Mouse (Mus musculus) hematopoietic stem cell, adult 5-6 weeks (primary cell): ENCODE data around the gene Ccdc130. TPM values are rescaled to one million over a fixed set of nuclear protein-coding genes. Genes with fewer than 3 reads are reported as not detected.

Experiments
- ATAC-seq, 2 experiments: fragments of 125-278 bp in 1 of 2; replicated peaks in 1 of 2; 2 replicates each; pipeline ENCODE4 v1.8.0; 2016 to 2017; ENCODE audit warnings: inconsistent platforms in 2 of 2, mild to moderate bottlenecking in 2 of 2, moderate number of reproducible peaks in 2 of 2, low read depth in 1 of 2, moderate TSS enrichment in 1 of 2; ENCODE audit not compliant: low FRiP score in 2 of 2, poor library complexity in 2 of 2, severe bottlenecking in 2 of 2, insufficient read depth in 1 of 2, low TSS enrichment in 1 of 2
- total RNA-seq: library from RNA; stranded (forward); fragments of 172-1452, 232-1000 nt; gene quantifications from 2 replicates; pipeline ENCODE4 v1.2.3, GENCODE M21; 2017

Gene Ccdc130
- total RNA-seq: 6.6 and 17.1 TPM in 2 replicates

DNA sequence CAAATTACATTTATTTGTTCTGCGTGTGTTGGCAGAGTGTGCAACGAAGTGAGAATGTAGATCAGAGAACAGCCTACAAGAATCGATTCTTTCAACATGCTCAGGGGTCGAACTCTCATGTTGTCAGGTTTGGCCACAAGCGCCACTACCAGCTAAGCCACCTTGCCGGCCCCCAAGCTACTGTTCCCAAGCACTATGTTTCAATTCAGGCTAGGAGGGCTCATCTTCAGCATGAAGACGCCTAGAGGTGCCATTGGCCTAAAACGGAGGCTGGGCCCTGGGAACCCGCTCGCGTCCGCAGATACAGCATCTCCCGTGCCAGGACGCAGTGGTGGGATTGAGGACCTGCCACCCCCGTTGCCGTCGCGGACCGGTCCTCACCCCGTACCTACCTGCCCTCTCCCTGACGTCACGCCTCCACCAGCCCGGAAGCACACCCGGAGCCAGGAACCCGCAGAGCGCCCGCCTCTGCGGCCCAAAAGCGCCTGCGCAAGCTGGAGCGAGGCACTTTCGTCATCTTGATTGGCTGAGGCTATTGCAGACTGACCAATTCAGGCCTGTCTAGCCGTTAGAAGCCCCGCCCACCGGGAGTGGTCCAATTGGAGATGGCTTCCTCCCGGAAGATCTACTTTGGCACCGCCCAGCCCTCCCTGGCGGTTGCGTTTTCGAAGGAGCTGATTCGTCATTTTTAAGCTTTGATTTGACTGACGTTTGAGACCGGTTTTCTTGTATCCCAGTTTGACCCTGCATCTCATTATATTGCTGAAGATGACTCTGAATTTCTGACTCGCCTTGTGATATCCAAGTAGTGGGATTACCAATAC is at the start of gene Ccdc130:
Gene Ccdc130, minus strand, starts transcription at position 431 of the 824 bp plus-strand sequence.
- peak; percentile 97 to 98 for ATAC-seq

DNA sequence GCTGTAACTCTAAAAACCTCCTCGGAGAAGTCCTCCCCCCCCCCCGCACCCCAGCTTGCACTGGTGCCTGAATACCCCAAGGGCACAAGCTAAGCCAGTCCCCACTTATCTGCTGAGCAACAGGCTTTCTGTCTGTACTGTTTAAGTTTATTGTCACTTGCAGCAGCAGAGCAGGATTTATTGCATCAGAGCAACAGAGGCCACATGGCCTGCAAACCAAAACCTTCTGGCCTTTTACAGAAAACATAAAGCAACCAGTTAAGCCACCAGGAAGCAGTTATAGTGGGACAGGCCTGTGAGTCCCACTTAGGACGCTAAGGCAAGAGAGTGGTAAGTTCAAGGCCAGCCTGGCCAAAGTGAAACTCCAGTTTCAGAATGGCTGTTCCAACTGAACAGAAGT is 38.2 kb upstream of the Ccdc130 start:
- ATAC-seq: no peak

DNA sequence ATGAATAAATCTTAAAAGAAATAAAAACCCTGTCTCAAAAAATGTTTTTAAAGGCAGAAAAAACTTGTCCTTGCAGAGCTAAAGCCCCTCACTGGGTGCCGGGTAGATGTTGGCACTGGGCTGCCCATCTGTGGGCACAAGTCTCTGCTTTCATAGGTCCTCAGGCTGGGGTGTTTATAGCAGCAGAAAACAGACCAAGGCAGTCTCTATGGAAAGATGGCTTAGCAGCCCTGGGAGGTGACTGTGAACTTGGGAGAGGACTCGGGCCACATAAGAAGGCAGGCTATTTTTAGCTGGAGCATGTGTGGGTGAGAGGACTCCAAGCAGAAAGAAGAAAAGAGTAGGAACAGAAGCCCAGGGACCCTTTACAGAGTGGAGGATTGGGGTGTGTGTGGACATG is 33.8 kb upstream of the Ccdc130 start:
- no peak for ATAC-seq

- ATAC-seq: no peak
These were observed 27.0 kb upstream of the Ccdc130 start for GRCm38 (mm10) chr8:84297029-84297785.

GRCm38 (mm10) chr8:84291688-84292087 is 21.5 kb upstream of the Ccdc130 start:
- no peak for ATAC-seq

DNA sequence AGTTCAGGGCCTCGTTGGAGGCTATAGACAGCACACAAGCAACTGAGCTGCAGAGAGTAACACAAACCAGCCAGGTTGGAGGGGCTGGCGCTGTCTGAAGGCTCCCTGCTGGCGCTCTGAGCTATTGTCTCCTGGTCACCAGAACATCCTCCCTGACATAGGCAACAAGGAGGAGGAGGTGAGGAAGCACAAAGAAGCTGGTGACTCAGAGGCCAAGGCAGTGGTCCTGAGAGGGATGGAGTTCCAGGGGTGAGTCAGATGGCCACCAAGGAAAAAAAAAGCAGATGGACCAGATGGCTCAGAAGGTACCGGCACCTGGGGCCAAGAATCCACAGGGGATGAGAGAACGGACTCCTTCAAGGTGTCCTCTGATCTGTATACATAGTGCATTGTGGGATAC is 20.9 kb upstream of the Ccdc130 start:
- ATAC-seq: no peak

DNA sequence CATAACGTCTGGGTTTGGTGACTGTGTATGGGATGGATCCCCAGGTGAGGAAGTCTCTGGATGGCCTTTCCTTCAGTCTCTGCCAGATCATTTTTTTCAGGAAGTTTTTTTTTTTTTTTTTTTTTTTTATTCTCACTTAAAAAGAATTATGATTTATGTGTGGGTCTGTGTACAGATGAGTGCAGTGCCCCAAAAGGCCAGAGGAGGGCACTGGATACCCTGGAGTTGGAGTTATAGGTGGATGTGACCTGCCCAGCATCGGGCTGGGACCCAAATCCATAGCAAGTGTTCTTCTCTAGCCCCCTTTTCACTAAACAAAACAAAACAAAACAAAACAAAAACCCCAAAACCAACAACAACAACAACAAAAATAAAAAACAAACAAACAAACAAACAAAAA is 18.7 kb upstream of the Ccdc130 start:
- ATAC-seq: no peak

GRCm38 (mm10) chr8:84285665-84286064 is 15.5 kb upstream of the Ccdc130 start:
- peak; percentile 73 to 83; a peak in 3 of 4 replicates for ATAC-seq

DNA sequence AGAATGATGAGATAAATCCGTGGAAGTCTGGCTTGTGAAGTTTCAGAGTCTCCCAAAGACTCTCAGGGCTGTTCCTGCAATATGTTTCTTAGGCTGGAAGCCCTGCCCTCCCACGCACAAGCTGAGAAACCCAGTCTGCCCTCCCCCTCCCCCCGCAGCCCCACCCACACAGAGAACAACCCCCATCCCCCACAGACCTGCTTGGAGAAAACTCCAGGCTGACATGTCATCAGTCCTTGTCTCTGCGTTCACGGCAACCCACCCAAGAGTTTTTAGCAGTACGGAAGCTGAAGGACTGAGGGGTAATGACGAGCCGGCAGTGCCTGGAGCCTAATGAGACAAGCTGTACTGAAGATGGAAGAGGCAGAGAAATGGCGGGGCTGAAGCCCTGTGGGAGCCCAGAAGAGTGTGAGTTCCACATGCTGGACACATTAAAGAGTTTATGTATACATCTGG is 14.5 kb upstream of the Ccdc130 start:
- no peak for ATAC-seq

GRCm38 (mm10) chr8:84280777-84281176 is 10.6 kb upstream of the Ccdc130 start:
- ATAC-seq: no peak

DNA sequence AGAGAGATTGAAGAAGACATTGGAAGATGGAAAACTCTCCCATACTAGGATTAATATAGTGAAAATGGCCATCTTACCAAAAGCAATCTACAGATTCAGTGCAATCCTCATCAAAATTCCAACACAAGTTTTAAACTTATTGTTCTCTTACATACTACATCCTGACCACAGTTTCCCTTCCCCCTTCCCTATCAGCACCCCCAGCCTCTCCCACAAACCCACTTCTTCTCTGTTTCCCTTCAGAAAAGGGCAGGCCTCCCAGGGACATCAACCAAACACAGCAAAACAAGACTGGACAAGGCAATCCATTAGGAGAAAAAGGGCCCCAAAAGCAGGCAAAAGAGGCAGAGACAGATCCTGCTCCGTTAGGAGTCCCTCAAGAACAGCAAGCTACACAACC is 6.3 kb upstream of the Ccdc130 start:
- peak in 1 of 2 experiments; percentile 32; a peak in 1 of 4 replicates for ATAC-seq

GRCm38 (mm10) chr8:84273968-84274367 is 3.8 kb upstream of the Ccdc130 start:
- ATAC-seq: no peak

DNA sequence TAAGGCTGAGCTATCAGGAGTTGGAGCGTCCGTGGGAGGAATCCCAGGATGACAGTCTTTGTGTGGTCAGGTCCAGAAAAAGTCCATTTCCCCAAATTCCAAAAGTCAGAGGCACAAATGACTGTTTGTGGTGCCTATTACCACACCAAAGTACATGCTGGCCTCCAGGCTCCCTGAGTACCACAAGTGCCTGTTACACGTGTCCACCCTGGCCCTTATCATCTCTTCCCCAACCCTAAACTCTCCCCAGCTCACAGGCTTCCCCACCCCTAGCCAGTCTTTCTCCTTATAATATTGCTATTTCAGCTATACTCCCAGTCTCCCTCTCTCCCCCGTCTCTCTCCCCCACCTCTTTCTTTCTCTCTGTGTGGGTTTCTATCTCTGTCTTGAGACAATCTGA is 2.1 kb upstream of the Ccdc130 start:
- ATAC-seq: no peak

GRCm38 (mm10) chr8:84261098-84261497 is 9.1 kb downstream of the Ccdc130 start:
- ATAC-seq: no peak

DNA sequence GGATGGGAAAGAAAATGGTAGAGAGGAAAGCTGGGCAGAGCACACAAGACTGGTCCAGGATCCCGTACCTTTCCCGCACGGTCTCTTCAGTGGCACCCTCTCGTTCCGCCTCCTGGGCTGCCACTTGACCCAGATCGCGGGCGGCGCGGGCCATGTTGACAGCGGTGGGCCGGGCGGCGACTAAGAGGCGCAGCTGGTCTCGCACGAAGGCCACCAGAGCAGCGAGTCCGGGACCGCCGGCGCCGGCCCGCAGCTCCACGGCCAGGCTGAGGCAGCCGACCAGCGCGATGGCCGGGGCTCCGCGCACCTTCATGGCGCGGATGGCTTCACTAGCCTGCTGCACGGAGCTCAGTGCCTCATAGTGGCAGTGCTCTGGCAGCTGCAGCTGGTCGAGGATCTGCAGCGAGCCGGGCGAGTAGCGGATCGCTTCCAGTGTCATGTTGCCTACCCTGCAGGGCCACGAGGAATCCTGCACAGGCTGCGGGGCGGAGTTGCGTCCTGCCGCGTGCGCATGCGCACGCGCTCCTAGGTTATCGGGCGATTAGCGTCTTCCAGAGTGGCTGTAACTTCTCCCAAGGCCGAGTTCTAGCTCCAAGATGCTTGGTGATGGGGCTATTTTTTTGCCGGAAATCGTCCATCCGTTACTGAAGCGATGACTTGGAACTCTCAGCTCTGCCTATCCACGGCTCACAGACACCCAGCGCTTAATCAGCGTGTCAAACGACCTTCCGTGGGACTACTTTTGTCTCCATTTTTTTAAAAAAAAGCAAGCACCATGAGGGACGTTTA is 13.2 kb downstream of the Ccdc130 start, which contains the start of gene Mri1:
Gene Mri1, minus strand, starts transcription at position 505 of the 789 bp plus-strand sequence.
- peak; percentile 79 to 83 for ATAC-seq

DNA sequence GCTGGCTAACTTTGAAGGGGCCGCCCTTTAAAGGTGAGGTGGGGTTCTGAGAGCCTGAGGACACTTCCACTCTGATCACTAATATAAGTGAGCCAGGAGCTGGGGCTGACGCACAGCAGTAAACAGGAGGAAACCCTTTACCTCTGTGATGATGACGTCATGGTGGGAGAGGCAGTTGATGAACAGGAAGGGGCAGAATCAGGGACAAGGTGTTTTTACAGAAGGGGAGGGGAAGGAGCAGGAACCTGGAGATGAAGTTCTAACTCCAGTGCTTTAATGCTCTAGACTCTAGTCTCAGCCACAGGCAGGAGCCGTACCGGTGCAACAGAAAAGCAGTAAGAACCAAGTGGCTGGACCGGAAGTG is 13.7 kb downstream of the Ccdc130 start:
- peak; percentile 14 to 44; a peak in 2 of 4 replicates for ATAC-seq

DNA sequence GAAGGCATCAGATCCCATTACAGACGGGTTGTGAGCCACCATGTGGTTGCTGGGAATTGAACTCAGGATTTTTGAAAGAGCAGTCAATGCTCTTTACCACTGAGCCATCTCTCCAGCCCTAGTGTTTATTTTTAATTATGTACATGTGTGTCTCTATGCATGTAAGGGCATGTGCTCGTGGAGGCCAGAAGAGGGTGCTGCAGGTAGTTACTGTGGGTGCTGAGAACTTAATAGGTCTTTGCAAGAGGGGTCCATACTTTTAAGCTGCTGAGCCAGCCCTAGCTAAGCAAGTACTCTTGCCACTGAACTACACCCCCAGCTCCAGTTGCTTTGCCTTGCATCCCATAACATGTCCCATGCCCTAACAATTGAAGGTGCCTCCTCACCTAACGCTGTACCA is 14.3 kb downstream of the Ccdc130 start:
- no peak for ATAC-seq
